ENCODE assay signal across 9 mouse cellular contexts in the genomic region with DNA sequence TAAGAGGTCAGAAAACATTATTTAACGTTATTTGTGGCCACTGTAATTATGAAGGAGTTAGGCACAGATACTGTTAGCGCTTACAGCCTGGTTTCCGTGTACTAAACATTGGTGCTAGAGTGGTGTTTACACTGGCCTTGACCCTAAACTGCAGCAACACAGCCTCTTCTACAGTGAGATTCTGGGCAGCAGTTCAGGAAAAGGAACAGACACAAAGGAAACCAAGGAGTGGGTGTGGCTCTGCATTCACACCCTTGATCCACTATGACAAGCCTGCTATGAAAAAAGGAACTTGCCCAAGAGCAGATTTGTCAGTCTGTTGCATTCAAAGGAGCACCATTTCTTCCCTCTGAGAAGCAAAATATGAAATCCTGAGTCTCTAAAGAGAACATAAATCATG.
DNase-seq lines count a peak whose midpoint lies in the region; ATAC-seq lines count a peak whose summit lies in the region.
"Had no signal": no experiment of that assay in that cellular context is flagged by ENCODE, and none has a peak within 500 bp of the region (broad histone marks: within the 10 kb centered on the region; RNA-seq: fewer than 3 reads in every experiment).

No protein-coding gene starts in this region.

- no peaks in the 10 kb centered on the region for H3K27me3 ChIP-seq in heart, embryonic 15.5 days
- H3K27me3 ChIP-seq in heart, embryonic 12.5 days (replicated peaks) = no peaks in the 10 kb centered on the region
- no peaks in the 10 kb centered on the region for H3K27me3 ChIP-seq in forebrain, embryonic 14.5 days (replicated peaks; ENCODE audit: control insufficient read depth, insufficient read depth, low read length)
- no peaks in the 10 kb centered on the region for H3K27me3 ChIP-seq in kidney, embryonic 16.5 days (ENCODE audit: insufficient read depth, low read length)

- peak; percentile 19 for DNase-seq in NIH3T3 (ENCODE audit: low read depth)
- peak; percentile 84 for DNase-seq in forebrain, embryonic 14.5 days (ENCODE audit: low spot score)
- DNase-seq in lung, postnatal 36 days = peak; percentile 61
- DNase-seq in spleen, adult 18-20 months = no peak
- no peak for DNase-seq in cerebellum, postnatal 25 days

- H3K4me1 ChIP-seq in heart, embryonic 15.5 days (replicated peaks) = no peaks in the 10 kb centered on the region
- H3K4me1 ChIP-seq in heart, embryonic 12.5 days (replicated peaks) = no peaks in the 10 kb centered on the region
- peaks cover 13% of the 10 kb centered on the region; the same call in 1 of the 2 replicates for H3K4me1 ChIP-seq in forebrain, embryonic 14.5 days (ENCODE audit: control insufficient read depth, insufficient read depth, low read length)
- H3K4me1 ChIP-seq in kidney, embryonic 16.5 days (ENCODE audit: insufficient read depth, low read length) = no peaks in the 10 kb centered on the region

- H3K27ac ChIP-seq in heart, embryonic 15.5 days = 0 out of 2 replicates have a peak overlapping the region, but pooled peaks have one; percentile 6
- no peak overlapping the region for H3K27ac ChIP-seq in heart, embryonic 12.5 days (ENCODE audit: poor library complexity, severe bottlenecking)
- H3K27ac ChIP-seq in forebrain, embryonic 14.5 days (ENCODE audit: low read depth, low read length) = no peak overlapping the region
- H3K27ac ChIP-seq in kidney, embryonic 16.5 days (ENCODE audit: low read length) = no peak overlapping the region

- H3K36me3 ChIP-seq in heart, embryonic 15.5 days = no peaks in the 10 kb centered on the region
- H3K36me3 ChIP-seq in heart, embryonic 12.5 days = no peaks in the 10 kb centered on the region
- no peaks in the 10 kb centered on the region for H3K36me3 ChIP-seq in forebrain, embryonic 14.5 days (ENCODE audit: control insufficient read depth, insufficient read depth, low read length)
- no peaks in the 10 kb centered on the region for H3K36me3 ChIP-seq in kidney, embryonic 16.5 days (ENCODE audit: insufficient read depth, low read length)

- H3K4me2 ChIP-seq in heart, embryonic 15.5 days = no peak overlapping the region
- no peak overlapping the region for H3K4me2 ChIP-seq in heart, embryonic 12.5 days
- no peak overlapping the region for H3K4me2 ChIP-seq in forebrain, embryonic 14.5 days (ENCODE audit: low read length)
- H3K4me2 ChIP-seq in kidney, embryonic 16.5 days (replicated peaks; ENCODE audit: low read depth, low read length) = no peak overlapping the region
- H3K4me2 ChIP-seq: liver, embryonic 11.5 days had no signal

- no peaks in the 10 kb centered on the region for H3K9me3 ChIP-seq in heart, embryonic 15.5 days (replicated peaks)
- H3K9me3 ChIP-seq in heart, embryonic 12.5 days (replicated peaks) = peaks cover 5% of the 10 kb centered on the region; the same call in 1 of the 2 replicates
- no peaks in the 10 kb centered on the region for H3K9me3 ChIP-seq in forebrain, embryonic 14.5 days (replicated peaks; ENCODE audit: control insufficient read depth, low read length)
- H3K9me3 ChIP-seq in kidney, embryonic 16.5 days (ENCODE audit: low read length) = no peaks in the 10 kb centered on the region

- no peak overlapping the region for H3K4me3 ChIP-seq in heart, embryonic 15.5 days
- H3K4me3 ChIP-seq in heart, embryonic 12.5 days = no peak overlapping the region
- no peak overlapping the region for H3K4me3 ChIP-seq in forebrain, embryonic 14.5 days (ENCODE audit: low read depth, low read length)
- H3K4me3 ChIP-seq in kidney, embryonic 16.5 days (ENCODE audit: low read length) = no peak overlapping the region

- no peak for ATAC-seq in heart, embryonic 15.5 days (replicated peaks; ENCODE audit: insufficient number of reproducible peaks, insufficient read depth, low FRiP score, low read depth)
- ATAC-seq in heart, embryonic 12.5 days (ENCODE audit: insufficient number of reproducible peaks, low FRiP score) = no peak
- peak; percentile 76 for ATAC-seq in forebrain, embryonic 14.5 days
- no peak for ATAC-seq in kidney, embryonic 16.5 days (ENCODE audit: low FRiP score, low TSS enrichment)

- no peak overlapping the region for H3K9ac ChIP-seq in heart, embryonic 15.5 days
- no peak overlapping the region for H3K9ac ChIP-seq in heart, embryonic 12.5 days
- no peak overlapping the region for H3K9ac ChIP-seq in forebrain, embryonic 14.5 days (ENCODE audit: low read length)
- H3K9ac ChIP-seq in kidney, embryonic 16.5 days (replicated peaks; ENCODE audit: low read length) = no peak overlapping the region

- WGBS in heart, embryonic 15.5 days = 54% methylated on average over 3 of the region's 3 CpGs
- 67% methylated on average over 3 of the region's 3 CpGs for WGBS in heart, embryonic 12.5 days
- WGBS in forebrain, embryonic 14.5 days = 16% methylated on average over 3 of the region's 3 CpGs
- 52% methylated on average over 3 of the region's 3 CpGs for WGBS in kidney, embryonic 16.5 days

Comparison
In these comparisons a context has a peak if more than half of its experiments do, and no peak if none do; other contexts are left out.
1. DNase-seq: peak in NIH3T3 (single experiment), forebrain, embryonic 14.5 days (single experiment) and lung, postnatal 36 days (single experiment); none in spleen, adult 18-20 months (0 of 2) and cerebellum, postnatal 25 days (0 of 2).